Comparison of ENCODE assay signal across 20 mouse cellular contexts in the genomic region with DNA sequence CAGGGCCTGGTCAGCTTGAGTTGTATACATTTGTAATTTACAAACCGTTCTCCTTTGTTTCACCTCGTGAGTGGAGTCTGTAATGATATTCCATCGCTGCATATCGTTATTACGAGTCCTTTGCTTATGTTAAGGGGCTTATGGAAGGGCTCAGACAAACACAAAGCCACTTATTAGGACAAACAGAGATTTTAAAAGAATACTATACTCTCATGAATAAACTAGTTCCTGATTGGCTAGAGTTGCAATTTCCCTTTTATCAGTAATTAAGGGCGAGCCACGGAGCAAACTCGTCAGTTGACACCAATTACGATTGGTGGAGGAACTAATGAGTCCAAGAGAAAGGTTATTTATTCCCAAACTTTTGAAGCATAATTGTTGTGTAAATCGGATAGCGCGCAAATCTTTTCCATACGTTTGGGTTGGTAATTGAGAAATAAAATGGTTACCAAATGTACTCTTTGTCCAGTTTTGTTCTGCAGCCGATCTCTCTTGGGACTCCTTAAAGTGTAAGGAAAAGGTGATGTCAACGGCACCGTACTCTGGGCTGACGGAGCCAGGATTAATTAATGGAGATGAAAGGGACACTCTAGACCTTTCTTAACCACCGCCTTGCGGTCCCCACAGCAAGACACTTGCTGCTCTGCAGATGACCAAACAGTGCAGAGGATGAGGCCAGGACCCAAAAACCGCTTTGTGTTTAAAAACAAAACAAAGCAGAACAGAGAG. TPM values are rescaled to one million over a fixed set of nuclear protein-coding genes. Genes with fewer than 3 reads are reported as not detected.
A peak's percentile ranks its signal among the peaks of the same experiment; 100 is the strongest.
DNase-seq lines count a peak whose midpoint lies in the region; ATAC-seq and TF ChIP-seq lines count a peak whose summit lies in the region.
"Had no signal": no experiment of that assay in that cellular context is flagged by ENCODE, and none has a peak within 500 bp of the region (broad histone marks: within the 10 kb centered on the region; RNA-seq: fewer than 3 reads in every experiment).

No protein-coding gene starts in this region.

- no peak overlapping the region for H3K9ac ChIP-seq in embryonic facial prominence, embryonic 14.5 days (ENCODE audit: low read depth, low read length)
- H3K9ac ChIP-seq in forebrain, postnatal 0 days: no peak overlapping the region
- H3K9ac ChIP-seq: heart, embryonic 13.5 days; lung, embryonic 14.5 days; midbrain, embryonic 15.5 days had no signal

- no peak for TF ChIP-seq CTCF in forebrain, postnatal 0 days (IDR thresholded peaks at IDR 0.05; ENCODE audit: low read depth)

- DNase-seq in retina, postnatal 1 day: peak; percentile 71
- DNase-seq in retina, embryonic 14.5 days (ENCODE audit: low spot score): no peak
- DNase-seq in embryonic facial prominence, embryonic 14.5 days (ENCODE audit: low spot score): peak; percentile 32
- peak; percentile 15 for DNase-seq in forebrain, postnatal 0 days
- DNase-seq in cerebellum, adult 9-10 months: no peak
- DNase-seq in ovary, adult 18-20 months (ENCODE audit: low spot score): no peak
- DNase-seq: adrenal gland, postnatal 14 days; cerebellum, adult 9-11 months; gastrocnemius, postnatal 36 days; kidney, postnatal 4 days; lung, embryonic 14.5 days; thymus, adult 18-20 months had no signal

- 0 out of 2 replicates have a peak, but pooled peaks have one; percentile 28 for ATAC-seq in embryonic facial prominence, embryonic 14.5 days (ENCODE audit: low read depth)
- no peak for ATAC-seq in forebrain, postnatal 0 days
- no peak for ATAC-seq in granulocyte monocyte progenitor cell, adult 5-6 weeks (replicated peaks; ENCODE audit: poor library complexity, severe bottlenecking)
- ATAC-seq: inflammation-experienced regulatory T-cells, adult 6 months; midbrain, embryonic 15.5 days had no signal

- H3K4me2 ChIP-seq in embryonic facial prominence, embryonic 14.5 days (ENCODE audit: low read depth, low read length): peak overlapping the region; percentile 34
- H3K4me2 ChIP-seq in forebrain, postnatal 0 days (ENCODE audit: low read depth): peak overlapping the region; percentile 26
- H3K4me2 ChIP-seq: heart, embryonic 13.5 days; liver, embryonic 11.5 days; lung, embryonic 14.5 days; midbrain, embryonic 15.5 days had no signal

- 43% methylated on average over 20 of the region's 20 CpGs for WGBS in embryonic facial prominence, embryonic 14.5 days
- WGBS in forebrain, postnatal 0 days: 17% methylated on average over 20 of the region's 20 CpGs

- no peaks in the 10 kb centered on the region for H3K36me3 ChIP-seq in embryonic facial prominence, embryonic 14.5 days (ENCODE audit: control insufficient read depth, insufficient read depth, low read length)
- no peaks in the 10 kb centered on the region for H3K36me3 ChIP-seq in forebrain, postnatal 0 days (ENCODE audit: insufficient read depth)
- H3K36me3 ChIP-seq: G1E; heart, embryonic 13.5 days; hindbrain, embryonic 10.5 days; midbrain, embryonic 15.5 days had no signal

- peaks cover 18% of the 10 kb centered on the region for H3K4me1 ChIP-seq in embryonic facial prominence, embryonic 14.5 days (ENCODE audit: control insufficient read depth, insufficient read depth, low read length)
- H3K4me1 ChIP-seq in forebrain, postnatal 0 days (ENCODE audit: insufficient read depth): no peaks in the 10 kb centered on the region
- H3K4me1 ChIP-seq: midbrain, embryonic 15.5 days had no signal

- no peaks in the 10 kb centered on the region for H3K27me3 ChIP-seq in embryonic facial prominence, embryonic 14.5 days (replicated peaks; ENCODE audit: control insufficient read depth, insufficient read depth, low read length)
- H3K27me3 ChIP-seq in forebrain, postnatal 0 days (ENCODE audit: insufficient read depth, low read length): no peaks in the 10 kb centered on the region; the same call in none of the 2 replicates
- H3K27me3 ChIP-seq: heart, embryonic 13.5 days; midbrain, embryonic 15.5 days had no signal

- H3K9me3 ChIP-seq in embryonic facial prominence, embryonic 14.5 days (ENCODE audit: control insufficient read depth, low read length): no peaks in the 10 kb centered on the region
- H3K9me3 ChIP-seq in forebrain, postnatal 0 days (ENCODE audit: low read length): no peaks in the 10 kb centered on the region
- H3K9me3 ChIP-seq: G1E; heart, embryonic 13.5 days; hindbrain, embryonic 10.5 days; midbrain, embryonic 15.5 days had no signal

- H3K27ac ChIP-seq in embryonic facial prominence, embryonic 14.5 days (replicated peaks; ENCODE audit: low read depth, low read length): no peak overlapping the region
- no peak overlapping the region for H3K27ac ChIP-seq in forebrain, postnatal 0 days (ENCODE audit: low read depth, low read length)
- H3K27ac ChIP-seq: heart, embryonic 13.5 days; hindbrain, embryonic 10.5 days; macrophage; midbrain, embryonic 15.5 days had no signal

- no peak overlapping the region for H3K4me3 ChIP-seq in embryonic facial prominence, embryonic 14.5 days (ENCODE audit: low read depth, low read length)
- H3K4me3 ChIP-seq in forebrain, postnatal 0 days (ENCODE audit: low read depth, low read length): no peak overlapping the region
- H3K4me3 ChIP-seq: heart, embryonic 13.5 days; hindbrain, embryonic 10.5 days; midbrain, embryonic 15.5 days had no signal

RNA-seq across cellular contexts. Expression of a gene that starts 18.5 kb away (rescaled TPM):
- 83.6 and 84.2 TPM in 2 replicates for polyA plus RNA-seq in embryonic facial prominence, embryonic 14.5 days (2014; fragmentation: Nextera tagmentation; extraction: Ambion mirVana)
- total RNA-seq in forebrain, postnatal 0 days (2014; rRNA removed): 256 and 302 TPM in 2 replicates
- polyA plus RNA-seq in forebrain, postnatal 0 days (2015; fragmentation: Nextera tagmentation; extraction: Ambion mirVana): 234 and 258 TPM in 2 replicates
- 116 and 130 TPM in 2 replicates for total RNA-seq in granulocyte monocyte progenitor cell, adult 5-6 weeks (2014; fragmentation: Nextera tagmentation)
- 34.5 and 45.1 TPM in 2 replicates for total RNA-seq in granulocyte monocyte progenitor cell, adult 5-6 weeks (2017)

Comparison
In these comparisons a context has a peak if more than half of its experiments do, and no peak if none do; other contexts are left out.
1. DNase-seq: peak in retina, postnatal 1 day (single experiment), embryonic facial prominence, embryonic 14.5 days (single experiment) and forebrain, postnatal 0 days (single experiment); none in retina, embryonic 14.5 days (single experiment), cerebellum, adult 9-10 months (single experiment) and ovary, adult 18-20 months (single experiment).